Mouse (Mus musculus) spleen, adult 2 months (tissue): ENCODE data around the gene Fam98b.

Source experiments
- CTCF ChIP-seq: fragments of 200-500 bp; IDR thresholded peaks from 2 replicates; pipeline ENCODE4 v1.5.1; 2011; ENCODE audit warnings: mild to moderate bottlenecking, inconsistent platforms; ENCODE audit not compliant: insufficient read depth, insufficient read length, insufficient replicate concordance; ENCODE audit errors: extremely low read depth
- POLR2A ChIP-seq: fragments of 200-500 bp; IDR thresholded peaks from 2 replicates; pipeline ENCODE4 v1.6.1; 2011; ENCODE audit warnings: low read depth, low read length, inconsistent platforms

- TF ChIP-seq CTCF = peak; percentile 76; the same call in 1 of the 2 replicates
- TF ChIP-seq POLR2A = no peak
Measured at GRCm38 (mm10) chr2:117231257-117231656, 18.3 kb upstream of the Fam98b start.
